In the genomic region with DNA sequence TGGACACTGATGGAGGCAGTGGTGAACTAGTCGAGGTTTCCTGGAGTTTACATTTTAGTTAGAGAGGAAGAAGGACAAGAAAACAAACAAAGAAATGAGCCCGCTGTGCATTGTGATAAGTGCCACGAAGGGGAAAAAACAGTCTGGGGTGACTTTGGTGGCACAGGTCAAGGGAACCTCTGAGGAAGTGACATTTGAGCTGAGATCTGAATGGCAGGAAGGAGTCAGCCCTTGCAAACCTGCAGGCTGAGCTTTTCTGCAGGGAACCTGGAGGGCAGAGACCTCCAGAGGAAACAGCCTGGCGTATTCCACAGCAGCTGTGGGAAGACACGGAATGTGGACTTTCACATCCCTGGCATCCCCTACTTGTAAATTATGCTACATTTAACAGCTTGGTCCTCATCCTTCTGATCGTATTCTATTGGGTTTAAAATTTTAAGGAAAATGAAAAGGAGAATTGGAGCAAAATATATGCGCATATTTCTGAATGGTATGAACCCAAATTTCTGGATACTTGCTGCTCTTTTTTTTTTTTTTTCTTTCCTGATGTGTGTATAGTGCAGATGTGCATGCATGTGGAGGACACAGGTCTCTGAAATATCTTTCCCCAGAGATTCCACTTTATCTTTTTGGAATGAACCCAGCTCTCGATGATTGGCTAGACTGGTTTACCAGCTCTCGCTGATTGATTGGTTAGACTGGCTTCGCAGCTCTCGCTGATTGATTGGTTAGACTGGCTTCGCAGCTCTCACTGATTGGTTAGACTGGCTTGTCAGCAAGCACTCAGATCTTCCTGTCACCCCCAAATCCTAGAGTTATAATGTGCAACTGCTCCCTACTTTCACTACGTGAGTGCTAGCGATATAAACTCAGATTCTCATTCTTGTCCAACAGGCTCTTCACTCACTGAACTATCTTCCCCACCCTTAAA, we compare ENCODE assay signal across 7 mouse cellular contexts.
DNase-seq lines count a peak whose midpoint lies in the region; ATAC-seq and TF ChIP-seq lines count a peak whose summit lies in the region.

No protein-coding gene starts in this region.

- H3K4me1 ChIP-seq in lung, embryonic 14.5 days (ENCODE audit: insufficient read depth), result no peaks in the 10 kb centered on the region
- H3K4me1 ChIP-seq in lung, adult 2 months (ENCODE audit: control insufficient read depth, insufficient read depth, low read length), result peaks cover 20% of the 10 kb centered on the region
- peaks cover 6% of the 10 kb centered on the region for H3K4me1 ChIP-seq in forebrain, embryonic 16.5 days (replicated peaks; ENCODE audit: control insufficient read depth, insufficient read depth, low read length)
- H3K4me1 ChIP-seq in neural tube, embryonic 13.5 days (replicated peaks), result peaks cover 26% of the 10 kb centered on the region; the same call in 1 of the 2 replicates

- H3K4me3 ChIP-seq in lung, embryonic 14.5 days (ENCODE audit: low read depth, low read length), result no peak overlapping the region
- no peak overlapping the region for H3K4me3 ChIP-seq in lung, adult 2 months (replicated peaks; ENCODE audit: extremely low read depth, low read depth, low read length)
- no peak overlapping the region for H3K4me3 ChIP-seq in forebrain, embryonic 16.5 days (replicated peaks; ENCODE audit: low read length)
- no peak overlapping the region for H3K4me3 ChIP-seq in neural tube, embryonic 13.5 days

- no peak for TF ChIP-seq CTCF in lung, embryonic 14.5 days (IDR thresholded peaks at IDR 0.05; ENCODE audit: low read depth)
- no peak for TF ChIP-seq CTCF in lung, adult 2 months (IDR thresholded peaks at IDR 0.05; ENCODE audit: insufficient read depth, low read length)

- H3K9me3 ChIP-seq in lung, embryonic 14.5 days (ENCODE audit: low read depth, low read length), result no peaks in the 10 kb centered on the region
- no peaks in the 10 kb centered on the region for H3K9me3 ChIP-seq in forebrain, embryonic 16.5 days (ENCODE audit: control insufficient read depth, low read length)
- H3K9me3 ChIP-seq in neural tube, embryonic 13.5 days, result no peaks in the 10 kb centered on the region

- no peak for TF ChIP-seq POLR2A in lung, adult 2 months (IDR thresholded peaks at IDR 0.05; ENCODE audit: borderline replicate concordance, extremely low read depth, low read depth, low read length)

- H3K27me3 ChIP-seq in lung, embryonic 14.5 days (ENCODE audit: insufficient read depth, low read length), result no peaks in the 10 kb centered on the region
- H3K27me3 ChIP-seq in forebrain, embryonic 16.5 days (replicated peaks; ENCODE audit: control insufficient read depth, insufficient read depth, low read length), result no peaks in the 10 kb centered on the region
- no peaks in the 10 kb centered on the region for H3K27me3 ChIP-seq in neural tube, embryonic 13.5 days

- 55% methylated on average over 14 of the region's 14 CpGs for WGBS in lung, embryonic 14.5 days
- 56% methylated on average over 14 of the region's 14 CpGs for WGBS in lung, adult 2 months
- 66% methylated on average over 14 of the region's 14 CpGs for WGBS in forebrain, embryonic 16.5 days
- WGBS in neural tube, embryonic 13.5 days, result 72% methylated on average over 14 of the region's 14 CpGs

- no peaks in the 10 kb centered on the region for H3K36me3 ChIP-seq in lung, embryonic 14.5 days (ENCODE audit: insufficient read depth)
- no peaks in the 10 kb centered on the region for H3K36me3 ChIP-seq in forebrain, embryonic 16.5 days (ENCODE audit: control insufficient read depth, insufficient read depth)
- H3K36me3 ChIP-seq in neural tube, embryonic 13.5 days, result no peaks in the 10 kb centered on the region

- DNase-seq in lung, embryonic 14.5 days, result peak; percentile 49
- no peak for DNase-seq in lung, adult 2 months
- peak; percentile 23 for DNase-seq in kidney, adult 9 months
- no peak for DNase-seq in gastrocnemius, postnatal 25 days
- no peak for DNase-seq in ovary, adult 18-20 months (ENCODE audit: low spot score)

- H3K9ac ChIP-seq in lung, embryonic 14.5 days, result no peak overlapping the region
- no peak overlapping the region for H3K9ac ChIP-seq in forebrain, embryonic 16.5 days (replicated peaks; ENCODE audit: low read depth, low read length)
- no peak overlapping the region for H3K9ac ChIP-seq in neural tube, embryonic 13.5 days

- no peak overlapping the region for H3K4me2 ChIP-seq in lung, embryonic 14.5 days
- no peak overlapping the region for H3K4me2 ChIP-seq in forebrain, embryonic 16.5 days (ENCODE audit: low read length)
- H3K4me2 ChIP-seq in neural tube, embryonic 13.5 days, result 0 out of 2 replicates have a peak overlapping the region, but pooled peaks have one; percentile 7

- ATAC-seq in lung, embryonic 14.5 days (ENCODE audit: insufficient read depth), result peak; percentile 35; the same call in 1 of the 2 replicates
- peak; percentile 56 for ATAC-seq in forebrain, embryonic 16.5 days
- peak; percentile 53; the same call in 1 of the 2 replicates for ATAC-seq in neural tube, embryonic 13.5 days (ENCODE audit: low read depth)

- peak overlapping the region; percentile 48; the same call in 1 of the 2 replicates for H3K27ac ChIP-seq in lung, embryonic 14.5 days (ENCODE audit: low read depth)
- H3K27ac ChIP-seq in forebrain, embryonic 16.5 days (ENCODE audit: low read length), result no peak overlapping the region
- no peak overlapping the region for H3K27ac ChIP-seq in neural tube, embryonic 13.5 days (replicated peaks)

Comparison
In these comparisons a context has a peak if more than half of its experiments do, and no peak if none do; other contexts are left out.
1. DNase-seq: peak in lung, embryonic 14.5 days (single experiment) and kidney, adult 9 months (single experiment); none in lung, adult 2 months (single experiment), gastrocnemius, postnatal 25 days (single experiment) and ovary, adult 18-20 months (single experiment).
2. Peak in every context shown above with its lines, with median percentiles within 50 percentile points of each other: ATAC-seq.